Mouse (Mus musculus) kidney, adult 2 months (tissue): ENCODE measurements at regions not wholly inside any gene's neighbourhood (a gene's known extent, or its start where the extent isn't known, plus 50 kb on each side); places are given as distances from the start of the nearest gene placed in this dataset.

Experiments used
- CTCF ChIP-seq: fragments of 200-500 bp; conservative IDR thresholded peaks from 2 replicates; pipeline ENCODE4 v1.5.1; 2011; ENCODE audit warnings: low read depth, mild to moderate bottlenecking, control low read depth, low read length, moderate library complexity, mixed read lengths; ENCODE audit not compliant: insufficient read depth, insufficient read length
- POLR2A ChIP-seq: fragments of 200-500 bp; IDR thresholded peaks from one replicate; pipeline ENCODE4 v1.6.1; 2011; ENCODE audit warnings: low read depth, low read length, control low read depth

DNA sequence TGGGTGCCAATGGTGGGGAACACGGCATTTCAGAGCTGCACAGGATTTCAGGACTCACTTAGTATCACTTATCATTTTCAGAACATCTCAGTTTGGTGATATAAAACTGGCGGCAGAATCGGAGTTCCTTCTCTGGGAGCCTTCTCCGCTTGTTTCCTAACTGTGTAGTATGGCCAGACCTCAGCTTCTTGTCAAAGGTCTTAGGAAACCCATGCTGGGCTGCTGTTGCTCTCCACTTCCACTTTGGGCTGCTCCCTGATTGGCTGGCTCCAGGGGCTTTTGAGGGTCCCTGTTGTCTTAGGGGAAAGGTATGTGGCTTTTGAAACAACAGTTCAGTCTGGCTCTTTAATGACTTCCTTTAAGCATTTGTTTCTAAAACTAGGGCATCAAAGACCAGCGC is 170.0 kb upstream of the Cxcr4 start:
- TF ChIP-seq POLR2A (no peak), CTCF (no peak)
